Mouse (Mus musculus) G1E-ER4 (cell line): Measurements from ENCODE around the gene Hao2. TPM values are rescaled to one million over a fixed set of nuclear protein-coding genes. Genes with fewer than 3 reads are reported as not detected.

Experiments used
- GATA1 ChIP-seq: IDR thresholded peaks from one replicate; pipeline ENCODE4 v1.8.0; 2012; ENCODE audit warnings: low read length, inconsistent platforms
- polyA plus RNA-seq: library from polyadenylated mRNA; stranded (reverse); fragments of >175 nt; gene quantifications from 2 replicates; pipeline ENCODE4 v1.2.3, GENCODE M21; 2012

Gene Hao2
- not detected in 2 replicates for polyA plus RNA-seq

DNA sequence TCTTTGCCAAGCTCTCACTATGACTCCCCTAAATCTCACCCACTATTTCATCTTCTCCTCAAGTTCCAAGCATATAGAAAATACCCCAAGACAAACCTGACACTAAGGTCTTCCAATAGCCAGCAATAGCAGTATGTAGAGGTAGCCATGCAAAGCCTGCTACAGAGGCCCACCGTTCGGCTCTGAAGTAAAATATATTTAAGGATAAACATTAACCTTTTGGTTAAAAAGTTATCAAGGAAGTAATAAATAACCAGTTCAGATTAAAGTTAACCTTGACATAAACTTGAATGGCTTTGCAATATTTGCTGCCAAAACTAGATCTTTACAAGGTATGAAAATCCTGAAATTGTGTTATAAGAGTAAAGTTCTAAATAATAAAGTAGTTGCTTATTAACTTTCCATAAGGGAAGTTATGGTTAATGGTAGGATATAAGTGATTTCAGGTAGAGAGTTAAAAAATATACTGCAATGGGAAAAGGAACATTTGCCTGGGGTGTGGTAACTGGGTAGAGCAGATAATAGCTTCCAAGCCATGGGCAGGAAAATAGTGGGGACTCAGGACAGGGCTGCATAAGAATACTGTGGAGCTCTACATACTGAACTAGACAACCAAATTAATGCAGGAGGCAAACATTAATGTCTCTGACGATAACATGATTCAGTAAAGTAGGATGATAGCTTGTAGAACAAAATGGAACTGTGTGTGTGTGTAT lies at the start of gene Hao2:
TSS of gene Hao2 (minus strand) at position 183 of the 716 bp plus-strand sequence.
- TF ChIP-seq GATA1: no peak

DNA sequence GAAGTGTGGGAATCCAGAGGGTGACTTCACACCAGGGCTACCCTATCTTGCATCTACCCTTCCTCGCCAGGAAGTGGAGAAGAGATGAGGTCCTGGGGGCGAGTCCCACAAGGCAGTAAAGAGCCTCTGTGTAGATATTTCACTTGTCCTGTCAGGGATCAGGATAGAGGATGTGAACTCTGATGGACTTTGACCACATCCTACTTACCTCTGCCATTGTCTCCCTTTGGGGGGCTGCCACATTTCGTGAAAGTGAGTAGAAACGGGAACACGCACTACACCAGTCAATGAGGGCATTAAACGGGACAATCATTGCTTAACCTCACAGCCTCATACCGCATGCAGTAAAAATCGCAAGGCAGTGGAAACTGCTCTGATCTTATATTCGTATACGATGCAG lies 48.6 kb upstream of the Hao2 start:
- no peak for TF ChIP-seq GATA1

DNA sequence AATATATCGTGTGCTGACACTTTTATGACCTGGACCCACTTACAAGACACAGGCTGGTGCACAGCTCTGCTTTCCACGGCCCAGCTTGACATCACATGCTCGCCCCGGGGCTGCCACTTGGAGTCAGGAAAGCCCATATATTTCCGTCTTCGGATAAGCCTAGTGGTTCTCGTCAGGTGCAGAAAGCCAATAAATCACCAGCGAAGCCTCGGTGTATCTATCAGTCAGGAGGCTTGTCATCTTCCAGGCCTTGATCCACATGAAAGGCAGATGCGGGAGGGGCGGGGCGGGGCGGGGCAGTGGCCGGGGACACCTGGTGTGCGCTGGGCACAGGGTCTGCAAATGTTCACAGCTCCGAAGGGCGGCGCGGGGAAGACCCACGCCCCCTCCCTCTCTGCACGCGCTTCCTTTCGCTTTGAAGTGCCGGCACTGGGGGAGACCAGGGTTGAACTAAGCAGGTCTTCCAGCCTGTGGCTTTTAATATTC lies 48.1 kb upstream of the Hao2 start:
- TF ChIP-seq GATA1: no peak

DNA sequence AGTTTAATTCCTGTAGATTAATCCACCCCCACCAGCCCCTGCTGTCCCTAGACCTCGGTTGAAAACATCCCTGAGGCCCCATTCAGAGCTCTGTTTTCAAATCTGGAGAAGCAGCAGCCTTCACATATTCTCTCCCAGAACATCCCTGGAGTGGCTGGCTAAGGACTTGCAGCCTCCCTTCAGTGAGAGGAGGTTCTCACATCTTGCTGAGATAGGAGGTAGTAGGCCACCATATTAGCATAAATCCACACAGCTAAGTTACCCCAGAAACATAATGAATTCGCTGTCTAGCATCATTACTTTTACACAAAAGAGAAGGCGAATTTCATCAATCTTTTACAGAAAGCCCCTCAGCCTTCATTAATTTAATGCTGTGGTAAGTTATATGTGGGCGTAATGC lies 47.2 kb upstream of the Hao2 start:
- no peak for TF ChIP-seq GATA1

DNA sequence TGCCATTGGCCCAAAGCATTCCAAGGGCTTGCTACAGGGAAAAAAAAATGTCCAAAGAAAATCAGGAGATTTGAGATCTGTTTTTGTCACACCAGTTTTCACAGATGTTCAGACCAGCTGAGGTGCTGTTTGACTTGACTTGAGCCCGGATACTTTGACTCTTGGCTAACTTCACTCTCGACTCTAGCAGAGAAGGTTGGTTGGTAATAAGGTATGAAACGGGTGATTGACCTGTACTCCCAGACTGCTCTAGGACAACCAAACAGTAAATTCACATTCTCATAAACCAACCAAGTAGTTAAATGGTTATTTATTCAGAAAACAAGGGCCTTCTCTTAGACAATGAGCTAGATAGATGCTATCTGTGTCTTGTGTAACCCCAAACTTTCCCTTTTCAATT lies 43.4 kb upstream of the Hao2 start:
- TF ChIP-seq GATA1: no peak

DNA sequence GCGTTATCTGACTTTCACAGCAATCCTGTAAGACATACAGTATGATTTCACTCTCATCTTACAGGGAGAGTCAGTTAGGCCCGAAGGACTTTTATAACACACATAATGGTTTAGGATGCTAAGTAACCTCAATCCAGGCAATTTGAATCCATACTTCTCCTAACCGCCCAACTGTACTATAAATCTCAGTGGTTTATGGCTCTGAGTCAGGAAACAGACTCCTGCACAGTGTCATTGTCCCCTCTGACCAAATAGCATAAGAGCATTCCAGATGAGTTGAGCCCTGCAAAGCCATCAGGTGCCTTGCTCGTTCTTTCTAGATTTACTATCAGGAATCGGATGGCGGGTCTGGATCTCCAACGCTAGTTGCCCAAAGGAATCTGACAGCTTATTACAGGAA lies 41.6 kb upstream of the Hao2 start:
- TF ChIP-seq GATA1: no peak

DNA sequence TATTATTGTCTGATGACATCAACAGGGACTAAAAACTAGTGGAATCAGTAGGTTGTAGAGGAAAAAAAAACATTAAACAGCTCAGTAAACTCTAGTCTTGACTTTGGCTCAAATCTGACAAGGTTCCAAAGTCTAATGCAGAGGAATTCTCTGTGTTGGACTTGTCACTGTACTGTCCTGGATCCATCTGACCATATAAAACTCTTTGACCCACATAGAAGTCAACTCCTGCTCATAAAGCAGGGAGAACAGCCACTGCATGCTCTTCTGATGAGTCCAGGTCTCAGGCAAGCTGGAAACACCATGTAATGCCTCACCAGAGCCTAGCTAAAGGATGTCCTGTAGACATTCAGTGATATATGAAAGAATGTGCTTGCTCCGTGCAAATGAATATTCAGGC lies 41.0 kb upstream of the Hao2 start:
- no peak for TF ChIP-seq GATA1

DNA sequence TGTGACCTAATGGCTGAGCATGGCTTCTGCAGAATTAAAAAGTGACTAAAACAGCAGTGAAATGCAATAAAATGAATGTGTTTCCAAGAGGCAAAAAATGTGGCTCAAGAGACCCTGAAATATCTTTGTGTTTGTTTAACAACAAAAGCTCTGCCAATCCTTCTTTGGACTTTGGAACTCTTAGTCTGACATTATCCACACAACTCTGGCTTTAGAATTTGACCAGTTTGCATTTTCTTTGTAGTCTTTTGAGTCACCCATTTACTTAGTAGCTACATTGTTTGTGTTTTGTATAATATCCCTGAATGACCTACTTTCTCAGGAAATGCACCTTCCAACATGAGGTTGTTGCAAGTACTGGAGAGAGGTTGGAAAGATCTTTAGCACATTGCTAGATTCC lies 39.4 kb upstream of the Hao2 start:
- TF ChIP-seq GATA1: no peak

DNA sequence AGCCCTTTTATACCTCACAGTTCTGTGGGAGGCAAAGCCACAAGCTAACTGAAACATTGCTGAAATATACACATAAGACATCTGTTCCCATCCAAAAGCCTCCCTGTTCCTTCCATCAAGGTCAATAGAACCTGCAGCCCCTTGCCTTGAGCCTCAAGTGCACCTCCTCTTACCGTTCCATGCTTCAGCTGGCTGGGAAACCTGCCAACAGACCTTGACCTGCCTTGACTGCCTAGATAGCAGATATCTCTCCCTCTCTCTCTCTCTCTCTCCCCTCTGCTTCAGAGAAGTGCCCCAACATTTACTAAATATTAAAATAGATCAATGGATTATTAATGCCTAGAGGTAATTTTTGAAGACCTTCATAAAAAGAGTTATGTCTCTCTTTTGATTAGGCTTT lies 38.8 kb upstream of the Hao2 start:
- no peak for TF ChIP-seq GATA1

DNA sequence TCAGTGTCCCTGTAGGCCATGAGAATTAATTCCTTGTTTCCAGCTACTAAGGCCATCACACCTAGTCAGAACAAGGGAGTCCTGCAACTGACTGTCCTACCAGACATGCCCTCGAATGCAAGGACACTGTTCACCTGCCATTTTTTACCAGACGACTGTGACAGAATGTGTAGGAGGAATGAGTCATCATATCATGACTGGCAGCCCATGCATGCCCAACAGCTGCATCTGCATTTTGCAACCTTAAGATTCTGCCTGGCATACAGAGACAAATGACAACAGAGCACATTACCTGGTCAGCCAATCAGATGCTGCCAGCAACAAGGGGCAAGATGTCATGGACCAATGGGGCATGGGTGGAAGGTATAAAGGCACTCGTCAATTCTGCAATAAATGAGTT lies 27.4 kb upstream of the Hao2 start:
- TF ChIP-seq GATA1: no peak

DNA sequence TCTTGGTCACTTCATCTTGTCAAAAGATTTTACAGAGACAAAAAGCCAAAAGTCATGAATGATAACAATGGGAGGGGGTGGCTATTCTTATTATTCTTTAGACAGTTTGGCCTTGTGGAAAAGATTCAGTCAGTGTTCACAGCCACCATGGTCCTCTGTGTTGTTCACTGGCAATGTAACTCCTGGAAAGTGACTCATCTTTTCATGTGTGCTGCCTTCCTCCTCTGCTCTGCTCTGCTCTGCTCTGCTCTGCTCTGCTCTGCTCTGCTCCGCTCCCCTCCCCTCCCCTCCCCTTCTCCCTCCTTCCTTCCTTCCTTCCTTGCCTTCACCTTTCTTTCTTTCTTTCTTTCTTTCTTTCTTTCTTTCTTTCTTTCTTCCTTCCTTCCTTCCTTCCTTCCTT lies 24.2 kb upstream of the Hao2 start:
- TF ChIP-seq GATA1: no peak

DNA sequence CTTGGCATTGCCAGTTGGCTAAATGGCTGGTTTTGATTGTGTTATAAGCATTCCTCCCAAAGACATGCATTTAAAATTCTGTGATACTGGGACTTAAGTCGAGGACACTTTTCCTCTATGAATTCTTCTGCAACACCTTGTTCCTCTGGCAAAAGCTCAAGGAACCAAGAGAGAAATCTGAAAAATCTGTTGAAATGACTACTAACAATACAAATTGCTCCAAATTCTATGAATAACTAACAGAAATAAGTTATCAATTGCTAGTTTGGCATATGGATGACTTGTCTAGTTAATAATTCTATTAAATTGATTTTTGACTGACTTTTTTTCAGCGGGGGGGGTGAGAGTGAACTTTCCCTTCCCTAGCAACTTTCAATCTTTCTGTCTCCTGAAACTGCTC lies 23.8 kb upstream of the Hao2 start:
- TF ChIP-seq GATA1: no peak

DNA sequence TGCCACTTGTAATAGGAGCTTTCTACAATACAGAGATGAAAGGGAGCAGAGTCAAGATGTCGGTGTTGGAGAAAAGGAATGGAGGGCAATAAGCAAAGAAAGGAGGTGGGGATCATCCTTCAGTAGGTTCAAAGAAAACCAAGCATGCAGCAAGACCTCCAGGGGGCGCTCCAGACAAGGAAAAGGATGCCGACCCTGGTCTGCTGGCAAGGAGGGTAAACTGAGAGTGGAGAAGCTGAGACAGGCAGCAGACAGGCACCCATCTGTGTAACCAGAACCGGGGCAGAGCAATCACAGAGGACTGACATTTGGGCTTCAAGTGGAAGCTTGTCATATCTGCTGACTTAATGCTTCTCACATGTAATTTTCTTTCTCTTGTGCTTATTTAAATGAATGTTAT lies 22.6 kb upstream of the Hao2 start:
- no peak for TF ChIP-seq GATA1

DNA sequence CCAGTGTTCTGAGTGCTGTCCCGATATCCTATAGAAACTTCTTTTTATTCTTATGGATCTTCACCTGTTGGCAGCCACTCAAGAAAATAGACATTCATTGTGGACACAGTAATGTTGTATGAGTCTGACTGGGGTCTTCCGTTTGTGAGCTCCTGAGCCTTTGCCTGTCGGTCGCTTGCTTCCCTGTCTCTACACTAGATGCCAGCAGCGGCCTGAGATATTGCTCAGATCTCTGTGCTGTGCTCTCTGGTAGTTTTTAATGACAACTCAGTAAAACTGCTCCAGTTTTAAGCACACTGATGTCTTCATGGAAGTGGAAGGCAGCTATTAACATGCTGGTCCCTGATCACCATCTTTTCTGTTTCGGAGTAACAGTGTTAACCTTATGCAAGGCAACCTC lies 20.6 kb upstream of the Hao2 start:
- no peak for TF ChIP-seq GATA1

DNA sequence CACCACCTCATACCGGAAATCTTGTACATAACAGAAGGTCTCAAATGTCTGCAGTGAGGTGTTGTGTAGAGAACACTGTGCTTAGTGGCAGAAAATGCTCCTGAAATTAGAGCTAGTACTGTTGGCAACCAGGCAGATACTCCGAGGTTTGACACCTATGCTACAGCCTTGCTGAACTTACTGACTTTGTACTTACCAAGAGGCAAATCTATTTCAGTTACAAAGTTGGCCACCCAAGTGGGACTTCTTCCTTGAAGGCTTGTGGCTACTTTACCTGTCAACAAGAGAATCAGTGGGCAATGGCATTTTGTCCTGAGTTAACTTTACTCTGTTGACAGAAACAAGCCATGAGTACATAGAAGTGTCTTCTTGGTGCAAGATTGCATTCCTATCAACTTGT lies 4.6 kb upstream of the Hao2 start:
- TF ChIP-seq GATA1: no peak

DNA sequence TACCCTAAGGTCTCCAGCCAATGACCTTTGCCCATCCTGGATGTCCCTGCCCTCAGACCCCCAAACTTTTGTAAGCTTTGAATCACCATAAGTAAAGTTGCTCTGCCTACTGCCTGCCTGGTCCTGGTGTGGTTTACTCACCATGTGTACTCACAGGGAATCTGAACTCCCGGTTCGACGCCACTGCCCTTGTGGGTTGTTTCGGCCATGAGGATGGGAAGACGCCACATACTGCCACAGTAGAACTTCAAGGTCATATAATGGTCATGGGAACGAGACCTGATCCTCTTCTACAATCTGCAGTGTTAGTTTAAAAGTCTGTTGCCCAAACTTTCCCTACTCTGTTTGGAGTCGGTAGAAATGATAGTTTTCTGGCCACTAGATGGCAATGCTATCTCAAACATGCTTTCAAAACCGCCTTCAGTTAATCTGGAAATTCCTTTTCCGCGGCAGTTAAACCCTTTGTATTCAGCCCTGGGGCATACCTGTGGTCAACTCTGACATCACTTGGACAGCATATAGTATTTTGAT lies 2.1 kb upstream of the Hao2 start:
- TF ChIP-seq GATA1: no peak

DNA sequence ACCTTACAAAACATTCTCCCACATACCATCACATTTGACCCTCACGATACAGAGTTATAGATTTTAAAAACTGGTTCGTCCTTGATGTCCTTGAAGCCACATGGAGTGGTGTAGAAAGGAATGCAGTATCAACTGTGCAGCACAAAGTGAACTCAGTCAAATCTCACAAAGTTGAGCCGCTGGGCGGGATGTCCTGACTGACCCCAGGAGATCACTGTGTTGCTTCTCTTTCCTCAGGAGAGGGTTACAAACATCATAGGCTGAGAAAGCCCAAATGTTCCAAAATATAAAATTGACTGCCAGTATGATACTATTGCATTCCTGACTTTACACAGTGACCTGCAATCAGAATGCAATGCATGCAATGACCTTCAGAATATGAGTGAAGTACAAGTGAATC lies 2.6 kb downstream of the Hao2 start:
- TF ChIP-seq GATA1: no peak

DNA sequence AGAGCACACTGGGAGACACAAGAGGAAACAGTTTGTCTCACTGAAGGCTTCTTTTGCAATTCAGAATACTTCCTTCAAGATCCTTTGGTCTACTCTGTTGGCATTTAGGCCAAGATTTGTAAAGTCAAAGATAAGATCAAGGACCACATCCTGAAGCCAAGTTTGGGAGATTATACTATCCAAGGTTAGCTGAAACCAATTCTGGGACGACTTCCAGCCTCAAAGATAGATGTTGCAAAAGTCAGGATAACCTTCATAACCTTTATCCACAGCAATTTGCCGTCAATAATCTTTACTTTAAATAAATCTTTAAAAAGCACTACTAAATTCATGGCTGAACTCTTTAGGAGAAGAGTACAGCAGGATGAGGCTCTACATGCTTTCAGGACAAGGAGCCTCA lies 4.8 kb downstream of the Hao2 start:
- no peak for TF ChIP-seq GATA1

DNA sequence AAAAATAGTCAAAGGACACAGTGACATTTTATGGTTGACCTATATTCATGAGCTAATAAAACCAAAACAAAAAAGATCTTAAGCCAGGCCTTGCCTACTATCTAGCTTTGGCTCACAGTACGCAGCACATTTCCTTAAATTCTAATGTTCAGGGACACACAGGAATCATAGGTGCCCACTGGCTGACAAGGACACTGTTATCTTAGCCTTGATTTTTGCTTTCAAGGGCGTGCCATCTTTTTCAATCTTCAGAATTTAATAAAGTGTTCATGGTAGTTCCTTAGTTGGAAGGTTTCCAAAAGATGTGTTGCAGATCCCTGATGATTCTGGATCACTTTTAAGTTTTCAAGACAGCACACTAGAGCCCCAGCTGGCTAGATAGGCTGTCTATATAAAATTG lies 12.2 kb downstream of the Hao2 start:
- TF ChIP-seq GATA1: no peak
